Comparison of ENCODE assay signal across 26 mouse cellular contexts in genomic region chr8:46933256-46933655, GRCm38 (mm10). TPM values are rescaled to one million over a fixed set of nuclear protein-coding genes. Genes with fewer than 3 reads are reported as not detected.
DNase-seq lines count a peak whose midpoint lies in the region; ATAC-seq and TF ChIP-seq lines count a peak whose summit lies in the region.
"Had no signal": no experiment of that assay in that cellular context is flagged by ENCODE, and none has a peak within 500 bp of the region (broad histone marks: within the 10 kb centered on the region; RNA-seq: fewer than 3 reads in every experiment).

No protein-coding gene starts in this region.

- H3K27me3 ChIP-seq in heart, adult 2 months (ENCODE audit: control insufficient read depth, insufficient read depth, low read length): no peaks in the 10 kb centered on the region
- H3K27me3 ChIP-seq in intestine, postnatal 0 days (replicated peaks; ENCODE audit: control insufficient read depth, insufficient read depth, low read length): no peaks in the 10 kb centered on the region
- H3K27me3 ChIP-seq: embryonic facial prominence, embryonic 12.5 days; embryonic facial prominence, embryonic 15.5 days had no signal

- peak; percentile 73 for ATAC-seq in intestine, postnatal 0 days
- ATAC-seq: CD4-positive, CD25-positive, alpha-beta regulatory T cell, adult 4 months; forebrain, embryonic 14.5 days; forebrain, postnatal 0 days had no signal

- DNase-seq in heart, adult 2 months: no peak
- DNase-seq in heart, adult 9 months (ENCODE audit: low spot score in 2 of 2): no peak
- no peak for DNase-seq in frontal cortex, postnatal 36 days (ENCODE audit: low spot score in 2 of 2)
- DNase-seq in adrenal gland, adult 18-20 months (ENCODE audit: low spot score in 2 of 2): no peak
- no peak for DNase-seq in ovary, adult 18-20 months (ENCODE audit: low spot score)
- DNase-seq: adrenal gland, adult 8-10 months; adrenal gland, postnatal 25 days; cerebellum, adult 11 months; cerebellum, adult 2 months; cerebellum, adult 9-11 months; cerebellum, postnatal 25 days; forebrain, postnatal 0 days; gastrocnemius, postnatal 10 days; heart, postnatal 36 days had no signal

- H3K4me1 ChIP-seq in heart, adult 2 months (ENCODE audit: control insufficient read depth, insufficient read depth, low read length): peaks cover 4% of the 10 kb centered on the region
- peaks cover 54% of the 10 kb centered on the region for H3K4me1 ChIP-seq in bone marrow macrophage, adult 2 months (ENCODE audit: control insufficient read depth, insufficient read depth, low read length)
- no peaks in the 10 kb centered on the region for H3K4me1 ChIP-seq in brown adipose tissue, adult 24 weeks (ENCODE audit: control insufficient read depth, insufficient read depth, insufficient read length, low read length)
- H3K4me1 ChIP-seq in intestine, postnatal 0 days (replicated peaks; ENCODE audit: control insufficient read depth, insufficient read depth, low read length): no peaks in the 10 kb centered on the region
- H3K4me1 ChIP-seq: embryonic facial prominence, embryonic 12.5 days; embryonic facial prominence, embryonic 15.5 days had no signal

- H3K79me2 ChIP-seq in heart, adult 2 months (replicated peaks; ENCODE audit: control insufficient read depth, insufficient read depth, low read length): no peaks in the 10 kb centered on the region

- intact Hi-C loops in heart, adult 2 months (cut with DNase I): loop anchor here (5.0 kb wide), 2 partner anchors 41 to 86 kb away; no protein-coding TSS in a partner anchor

- no peak overlapping the region for H3K4me2 ChIP-seq in intestine, postnatal 0 days (replicated peaks; ENCODE audit: low read depth)
- H3K4me2 ChIP-seq: embryonic facial prominence, embryonic 12.5 days; embryonic facial prominence, embryonic 15.5 days; heart, embryonic 11.5 days; hindbrain, embryonic 14.5 days had no signal

- no peak for TF ChIP-seq EP300 in heart, adult 2 months (IDR thresholded peaks at IDR 0.05; ENCODE audit: insufficient read depth, low read depth, low read length)

- H3K36me3 ChIP-seq in heart, adult 2 months (ENCODE audit: control insufficient read depth, insufficient read depth, low read length): no peaks in the 10 kb centered on the region
- no peaks in the 10 kb centered on the region for H3K36me3 ChIP-seq in intestine, postnatal 0 days (ENCODE audit: control insufficient read depth, insufficient read depth)
- H3K36me3 ChIP-seq: embryonic facial prominence, embryonic 12.5 days; embryonic facial prominence, embryonic 15.5 days had no signal

- no peaks in the 10 kb centered on the region for H3K9me3 ChIP-seq in intestine, postnatal 0 days (ENCODE audit: control insufficient read depth)
- H3K9me3 ChIP-seq: embryonic facial prominence, embryonic 12.5 days; embryonic facial prominence, embryonic 15.5 days had no signal

- no peak for TF ChIP-seq POLR2A in heart, adult 2 months (IDR thresholded peaks at IDR 0.05; ENCODE audit: insufficient read depth, low read depth, low read length)
- no peak for TF ChIP-seq POLR2A in bone marrow macrophage, adult 2 months (IDR thresholded peaks at IDR 0.05; ENCODE audit: borderline replicate concordance, low read depth, low read length)

- H3K9ac ChIP-seq in heart, adult 2 months (ENCODE audit: low read depth, low read length): no peak overlapping the region
- H3K9ac ChIP-seq in intestine, postnatal 0 days (ENCODE audit: low read depth, low read length): no peak overlapping the region
- H3K9ac ChIP-seq: embryonic facial prominence, embryonic 12.5 days; embryonic facial prominence, embryonic 15.5 days; forebrain, postnatal 0 days; hindbrain, embryonic 14.5 days had no signal

- H3K27ac ChIP-seq in heart, adult 2 months: peak overlapping the region; percentile 57
- peak overlapping the region; percentile 98 for H3K27ac ChIP-seq in bone marrow macrophage, adult 2 months (ENCODE audit: insufficient read depth, low read depth, low read length)
- peak overlapping the region; percentile 72 for H3K27ac ChIP-seq in brown adipose tissue, adult 24 weeks (replicated peaks; ENCODE audit: low read depth, low read length)
- no peak overlapping the region for H3K27ac ChIP-seq in intestine, postnatal 0 days (ENCODE audit: low read depth, low read length)
- H3K27ac ChIP-seq: embryonic facial prominence, embryonic 12.5 days; embryonic facial prominence, embryonic 15.5 days; hindbrain, embryonic 14.5 days had no signal

- H3K4me3 ChIP-seq in heart, adult 2 months: no peak overlapping the region
- H3K4me3 ChIP-seq in bone marrow macrophage, adult 2 months (ENCODE audit: insufficient read depth, low read length): no peak overlapping the region
- no peak overlapping the region for H3K4me3 ChIP-seq in brown adipose tissue, adult 24 weeks (ENCODE audit: insufficient read depth, low read depth, low read length)
- H3K4me3 ChIP-seq in intestine, postnatal 0 days (ENCODE audit: low read depth, low read length): no peak overlapping the region
- H3K4me3 ChIP-seq: embryonic facial prominence, embryonic 12.5 days; embryonic facial prominence, embryonic 15.5 days had no signal

- TF ChIP-seq CTCF in heart, adult 2 months (IDR thresholded peaks at IDR 0.05): no peak
- no peak for TF ChIP-seq CTCF in bone marrow macrophage, adult 2 months (IDR thresholded peaks at IDR 0.05; ENCODE audit: low read depth, low read length)
- no peak for TF ChIP-seq CTCF in intestine, postnatal 0 days (IDR thresholded peaks at IDR 0.05; ENCODE audit: low read depth)

RNA-seq across cellular contexts. Expression of gene Enpp6, which starts 53.4 kb away (rescaled TPM):
- 1 to 10 TPM; 2.9 to 3.5 TPM for total RNA-seq in heart, adult 2 months (2021)
- 5.9 and 7.7 TPM in 2 replicates for polyA plus RNA-seq in heart, adult 2 months (2012; rRNA removed)
- 0.16 and 0.36 TPM in 2 replicates for polyA plus RNA-seq in bone marrow macrophage, adult 2 months (2012; ENCODE audit: insufficient read depth, insufficient read length, missing spikeins)
- 0.83 and 2.0 TPM in 2 replicates for polyA plus RNA-seq in brown adipose tissue, adult 24 weeks (2012; ENCODE audit: insufficient read depth, insufficient read length, missing spikeins)
- 0.20 and 0.37 TPM in 2 replicates for polyA plus RNA-seq in intestine, postnatal 0 days (2015; fragmentation: Nextera tagmentation; extraction: Ambion mirVana)
- total RNA-seq in adrenal gland, adult 18-20 months (2021): 1 to 10 TPM in 1 of 2 experiments, under 1 TPM in 1; 0.70 to 1.0 TPM
- total RNA-seq: common myeloid progenitor, adult 5-6 weeks; MEL had no signal
- polyA plus RNA-seq: C2C12; forebrain, embryonic 14.5 days had no signal
